Comparison of ENCODE assay signal across 8 mouse cellular contexts in the genomic region with DNA sequence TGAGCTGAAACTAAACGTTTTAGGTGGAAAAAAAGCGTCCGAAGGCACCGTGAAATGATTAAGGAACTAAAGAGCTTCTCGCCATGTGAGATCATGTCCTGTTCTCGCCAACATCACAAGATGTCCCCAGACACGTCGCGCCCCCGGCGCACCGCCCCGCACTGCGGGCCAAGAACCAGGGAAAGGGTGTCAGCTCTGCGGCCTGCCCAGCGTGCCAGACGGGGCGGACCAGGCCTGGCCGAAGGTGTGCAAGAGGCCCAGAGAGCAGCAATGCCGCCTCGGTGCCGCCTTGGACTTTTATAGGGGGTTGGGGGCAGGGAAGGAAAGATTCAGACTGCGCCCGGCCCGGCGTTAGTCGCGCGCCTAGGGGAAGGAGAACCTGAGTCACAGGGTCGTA. TPM values are rescaled to one million over a fixed set of nuclear protein-coding genes. Genes with fewer than 3 reads are reported as not detected.
DNase-seq lines count a peak whose midpoint lies in the region; ATAC-seq and TF ChIP-seq lines count a peak whose summit lies in the region.

No protein-coding gene starts in this region.

- no peak for TF ChIP-seq CTCF in intestine, postnatal 0 days (IDR thresholded peaks at IDR 0.05; ENCODE audit: low read depth)
- no peak for TF ChIP-seq CTCF in spleen, adult 2 months (IDR thresholded peaks at IDR 0.05; ENCODE audit: extremely low read depth, insufficient read depth, insufficient read length, insufficient replicate concordance)

- peak; percentile 94 for TF ChIP-seq POLR2A in spleen, adult 2 months (IDR thresholded peaks at IDR 0.05; ENCODE audit: low read depth, low read length)

- H3K4me1 ChIP-seq in forebrain, embryonic 13.5 days = peaks cover 20% of the 10 kb centered on the region
- H3K4me1 ChIP-seq in forebrain, embryonic 15.5 days = peaks cover 15% of the 10 kb centered on the region
- H3K4me1 ChIP-seq in intestine, postnatal 0 days (replicated peaks; ENCODE audit: control insufficient read depth, insufficient read depth, low read length) = no peaks in the 10 kb centered on the region
- H3K4me1 ChIP-seq in spleen, adult 2 months (ENCODE audit: control insufficient read depth, insufficient read depth, insufficient read length) = peaks cover 7% of the 10 kb centered on the region; the same call in 1 of the 2 replicates

- no peak overlapping the region for H3K27ac ChIP-seq in forebrain, embryonic 13.5 days
- H3K27ac ChIP-seq in forebrain, embryonic 15.5 days (replicated peaks) = no peak overlapping the region
- H3K27ac ChIP-seq in intestine, postnatal 0 days (ENCODE audit: low read depth, low read length) = no peak overlapping the region
- H3K27ac ChIP-seq in spleen, adult 2 months (ENCODE audit: insufficient read depth, low read length) = peak overlapping the region; percentile 97

- no peak overlapping the region for H3K4me2 ChIP-seq in forebrain, embryonic 13.5 days
- H3K4me2 ChIP-seq in forebrain, embryonic 15.5 days (replicated peaks) = no peak overlapping the region
- peak overlapping the region; percentile 24; the same call in 1 of the 2 replicates for H3K4me2 ChIP-seq in intestine, postnatal 0 days (replicated peaks; ENCODE audit: low read depth)

- H3K4me3 ChIP-seq in forebrain, embryonic 13.5 days = peak overlapping the region; percentile 12; the same call in 1 of the 2 replicates
- H3K4me3 ChIP-seq in forebrain, embryonic 15.5 days = no peak overlapping the region
- 0 out of 2 replicates have a peak overlapping the region, but pooled peaks have one; percentile 2 for H3K4me3 ChIP-seq in intestine, postnatal 0 days (ENCODE audit: low read depth, low read length)
- H3K4me3 ChIP-seq in spleen, adult 2 months (ENCODE audit: extremely low read depth, insufficient read depth, insufficient read length) = peak overlapping the region; percentile 60; the same call in 1 of the 2 replicates

- ATAC-seq in forebrain, embryonic 13.5 days = no peak
- no peak for ATAC-seq in forebrain, embryonic 15.5 days (replicated peaks)
- no peak for ATAC-seq in intestine, postnatal 0 days

- no peaks in the 10 kb centered on the region for H3K9me3 ChIP-seq in forebrain, embryonic 13.5 days (replicated peaks)
- no peaks in the 10 kb centered on the region for H3K9me3 ChIP-seq in forebrain, embryonic 15.5 days
- H3K9me3 ChIP-seq in intestine, postnatal 0 days (ENCODE audit: control insufficient read depth) = no peaks in the 10 kb centered on the region

- 0% methylated on average over 30 of the region's 30 CpGs for WGBS in forebrain, embryonic 13.5 days
- WGBS in forebrain, embryonic 15.5 days = under 1% methylated on average over 30 of the region's 30 CpGs
- 1% methylated on average over 30 of the region's 30 CpGs for WGBS in intestine, postnatal 0 days
- 3% methylated on average over 30 of the region's 30 CpGs for WGBS in spleen, adult 2 months

- H3K27me3 ChIP-seq in forebrain, embryonic 13.5 days = peaks cover 100% of the 10 kb centered on the region
- peaks cover 85% of the 10 kb centered on the region for H3K27me3 ChIP-seq in forebrain, embryonic 15.5 days
- H3K27me3 ChIP-seq in intestine, postnatal 0 days (replicated peaks; ENCODE audit: control insufficient read depth, insufficient read depth, low read length) = peaks cover 99% of the 10 kb centered on the region
- no peaks in the 10 kb centered on the region for H3K27me3 ChIP-seq in spleen, adult 2 months (ENCODE audit: control insufficient read depth, insufficient read depth, low read length)

- no peaks in the 10 kb centered on the region for H3K36me3 ChIP-seq in forebrain, embryonic 13.5 days (ENCODE audit: poor library complexity, severe bottlenecking)
- H3K36me3 ChIP-seq in forebrain, embryonic 15.5 days = no peaks in the 10 kb centered on the region
- H3K36me3 ChIP-seq in intestine, postnatal 0 days (ENCODE audit: control insufficient read depth, insufficient read depth) = no peaks in the 10 kb centered on the region
- 0 out of 2 replicates have a peak, but pooled peaks cover 1% of the 10 kb centered on the region for H3K36me3 ChIP-seq in spleen, adult 2 months (ENCODE audit: control insufficient read depth, insufficient read depth, low read length)

- peak; percentile 13 to 36 for DNase-seq in lung, postnatal 4 days
- no peak for DNase-seq in lung, adult 18-20 months
- DNase-seq in spleen, adult 2 months (ENCODE audit: low read depth in 1 of 2, low spot score in 2 of 2) = peak; percentile 77 to 83
- DNase-seq in urinary bladder, postnatal 14 days (ENCODE audit: low spot score) = no peak
- DNase-seq in ovary, postnatal 10 days (ENCODE audit: low spot score) = no peak

- H3K9ac ChIP-seq in forebrain, embryonic 13.5 days = no peak overlapping the region
- H3K9ac ChIP-seq in forebrain, embryonic 15.5 days (replicated peaks) = no peak overlapping the region
- no peak overlapping the region for H3K9ac ChIP-seq in intestine, postnatal 0 days (ENCODE audit: low read depth, low read length)

RNA-seq across cellular contexts. Expression of a gene that starts 0.4 kb away (rescaled TPM):
- polyA plus RNA-seq in forebrain, embryonic 13.5 days (2015; fragmentation: Nextera tagmentation; extraction: Ambion mirVana) = 0.06 TPM in 2 replicates
- 0.19 and 0.22 TPM in 2 replicates for polyA plus RNA-seq in forebrain, embryonic 15.5 days (2015; fragmentation: Nextera tagmentation; extraction: Ambion mirVana)
- polyA plus RNA-seq in intestine, postnatal 0 days (2015; fragmentation: Nextera tagmentation; extraction: Ambion mirVana) = 0.01 TPM in 1 of 2 replicates, not detected in the other
- polyA plus RNA-seq in spleen, adult 2 months (2012; rRNA removed) = 131 and 166 TPM in 2 replicates

RNA-seq across cellular contexts. Expression of a gene that starts 45.0 kb away (rescaled TPM):
- polyA plus RNA-seq in forebrain, embryonic 13.5 days (2015; fragmentation: Nextera tagmentation; extraction: Ambion mirVana) = 41.3 and 42.4 TPM in 2 replicates
- polyA plus RNA-seq in forebrain, embryonic 15.5 days (2015; fragmentation: Nextera tagmentation; extraction: Ambion mirVana) = 39.8 and 41.0 TPM in 2 replicates
- 39.5 and 52.7 TPM in 2 replicates for polyA plus RNA-seq in intestine, postnatal 0 days (2015; fragmentation: Nextera tagmentation; extraction: Ambion mirVana)
- 10.1 and 13.3 TPM in 2 replicates for polyA plus RNA-seq in spleen, adult 2 months (2012; rRNA removed)

Comparison
In these comparisons a context has a peak if more than half of its experiments do, and no peak if none do; other contexts are left out.
1. DNase-seq: peak in lung, postnatal 4 days (2 of 2) and spleen, adult 2 months (2 of 2); none in lung, adult 18-20 months (0 of 2), urinary bladder, postnatal 14 days (single experiment) and ovary, postnatal 10 days (single experiment).
2. RNA of a gene that starts 0.4 kb away (polyA plus RNA-seq): 131 to 166 TPM in spleen, adult 2 months; 0.19 to 0.22 TPM in forebrain, embryonic 15.5 days, 0.06 TPM in forebrain, embryonic 13.5 days and 0.01 TPM in intestine, postnatal 0 days; every median in the first group is over 100 times any median in the second.